Mouse (Mus musculus): ENCODE measurements at regions not wholly inside any gene's neighbourhood (a gene's known extent, or its start where the extent isn't known, plus 50 kb on each side); places are given as distances from the start of the nearest gene placed in this dataset.

GRCm38 (mm10) chr9:67118429-67118828, 69.2 kb upstream of the Tpm1 start:
- DNase-seq (ENCODE audit: extremely low spot score in 1 of 2, low spot score in 1 of 2): no peak

GRCm38 (mm10) chr9:67117639-67118038, 68.4 kb upstream of the Tpm1 start:
- DNase-seq (ENCODE audit: extremely low spot score in 1 of 2, low spot score in 1 of 2): no peak

GRCm38 (mm10) chr9:67115991-67116390, 66.8 kb upstream of the Tpm1 start:
- no peak for DNase-seq (ENCODE audit: extremely low spot score in 1 of 2, low spot score in 1 of 2)

GRCm38 (mm10) chr9:67114099-67114498, 64.9 kb upstream of the Tpm1 start:
- DNase-seq (ENCODE audit: extremely low spot score in 1 of 2, low spot score in 1 of 2): no peak

DNA sequence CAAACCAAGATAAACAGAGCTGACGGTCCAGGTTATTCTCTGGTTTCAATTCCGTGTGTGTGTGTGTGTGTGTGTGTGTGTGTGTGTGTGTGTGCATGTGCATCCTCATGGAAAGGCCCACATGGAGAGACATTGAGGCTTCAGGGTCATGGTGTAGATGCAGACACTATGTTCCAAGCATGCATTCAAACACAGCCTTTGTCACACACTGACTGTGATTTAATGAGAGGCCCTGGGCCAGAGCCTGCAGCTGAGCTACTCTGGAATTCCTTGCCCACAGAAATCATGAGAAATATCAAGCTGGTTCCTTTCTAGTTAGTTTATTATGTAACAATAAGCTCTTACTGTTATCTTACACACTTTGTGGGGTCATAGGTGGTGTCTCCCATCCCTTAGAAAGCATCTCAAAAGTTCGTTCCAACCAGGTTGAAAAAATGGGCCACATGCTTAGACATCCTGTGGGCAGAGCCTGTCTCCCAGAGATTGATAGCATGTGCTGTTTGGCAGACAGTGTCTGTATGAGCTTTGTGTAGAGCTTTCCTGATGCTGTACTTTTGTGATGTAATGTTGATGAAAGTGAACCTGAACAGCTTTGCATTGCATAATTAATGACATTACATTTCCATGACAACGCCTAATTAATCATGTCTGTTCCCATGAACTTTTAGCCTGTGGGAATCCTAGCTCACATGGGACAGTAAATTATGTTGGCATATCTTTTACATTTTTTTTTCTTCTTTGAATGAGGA, 62.8 kb upstream of the Tpm1 start:
- no peak for DNase-seq (ENCODE audit: extremely low spot score in 1 of 2, low spot score in 1 of 2)

DNA sequence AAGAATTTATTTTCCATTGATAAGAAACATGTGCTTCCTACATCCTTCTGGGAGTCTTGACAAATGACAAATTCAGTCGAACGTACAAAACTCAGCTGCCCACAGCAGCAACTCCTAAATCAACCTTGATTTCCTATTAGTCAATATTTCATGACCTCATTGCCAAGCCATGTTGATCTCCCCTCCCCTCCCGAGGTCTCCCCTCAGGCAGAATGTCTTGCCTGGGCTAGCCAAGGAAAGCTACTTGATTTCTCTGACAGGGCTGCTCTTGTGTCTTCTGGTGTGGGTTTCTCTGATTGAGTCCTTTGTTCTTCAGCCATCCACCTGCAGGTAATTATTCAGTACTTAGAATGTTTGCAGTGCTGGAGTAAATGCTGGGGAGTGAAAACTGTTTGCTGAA, 58.7 kb upstream of the Tpm1 start:
- DNase-seq (ENCODE audit: extremely low spot score in 1 of 2, low spot score in 1 of 2): no peak

DNA sequence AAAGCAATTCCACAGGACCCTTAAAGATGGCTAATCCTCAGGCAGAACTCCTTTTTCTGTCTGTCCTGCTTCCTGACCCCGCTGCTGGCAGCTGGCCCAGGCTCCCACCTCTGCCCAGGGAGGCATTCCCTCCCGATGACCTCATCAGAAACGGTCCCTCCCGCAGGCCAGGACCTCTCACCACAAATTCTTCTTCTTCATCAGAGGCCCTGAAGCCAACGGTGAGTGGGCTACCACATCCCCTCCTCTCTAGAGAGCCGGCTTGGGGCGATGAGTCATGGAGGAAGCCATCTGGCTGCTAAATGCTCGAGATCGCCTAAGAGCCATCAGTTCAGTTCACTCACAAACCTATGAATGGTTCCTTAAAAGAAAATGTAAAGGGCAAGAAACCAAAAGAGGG, 56.7 kb upstream of the Tpm1 start:
- peak in 1 of 2 experiments; percentile 6 for DNase-seq (ENCODE audit: extremely low spot score in 1 of 2, low spot score in 1 of 2)

GRCm38 (mm10) chr9:67105216-67105615, 56.0 kb upstream of the Tpm1 start:
- DNase-seq (ENCODE audit: extremely low spot score in 1 of 2, low spot score in 1 of 2): no peak

GRCm38 (mm10) chr9:67104616-67105015, 55.4 kb upstream of the Tpm1 start:
- no peak for DNase-seq (ENCODE audit: extremely low spot score in 1 of 2, low spot score in 1 of 2)

GRCm38 (mm10) chr9:67102578-67102977, 53.4 kb upstream of the Tpm1 start:
- no peak for DNase-seq (ENCODE audit: extremely low spot score in 1 of 2, low spot score in 1 of 2)

DNA sequence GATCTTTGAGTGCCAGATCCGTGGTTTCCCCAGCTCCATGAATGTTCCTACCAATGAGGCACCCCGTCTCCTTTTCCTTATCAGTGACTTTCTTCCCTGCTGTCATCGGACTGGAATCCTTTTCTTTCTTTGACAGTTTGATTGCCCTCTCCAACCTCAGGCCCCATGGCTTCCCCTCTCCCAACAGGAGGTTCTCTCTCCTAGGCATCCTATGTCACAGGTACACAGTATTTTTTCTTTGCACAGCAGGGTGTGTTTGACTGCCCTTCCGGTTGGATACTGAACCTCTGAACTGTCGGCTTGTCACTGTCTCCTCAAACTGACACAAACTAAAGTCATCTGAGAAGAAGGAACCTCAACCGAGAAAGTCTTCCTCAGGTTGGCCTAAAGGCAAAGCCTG, 50.3 kb upstream of the Tpm1 start:
- DNase-seq (ENCODE audit: extremely low spot score in 1 of 2, low spot score in 1 of 2): no peak

Data from frontal cortex, adult 2 months (tissue).